8 mouse cellular contexts compared by ENCODE assay signal in genomic region chr14:53132390-53132789, GRCm38 (mm10).
DNase-seq lines count a peak whose midpoint lies in the region; ATAC-seq and TF ChIP-seq lines count a peak whose summit lies in the region.
"Not testable (repeated sequence)": the region's sequence is repeated elsewhere in the genome, so short reads cannot be mapped to it uniquely, and the experiment has no call there.

No protein-coding gene starts in this region.

- H3K4me1 ChIP-seq in cerebellum, adult 2 months (ENCODE audit: control insufficient read depth, insufficient read depth, low read length); hindbrain, embryonic 11.5 days (replicated peaks; ENCODE audit: control insufficient read depth, insufficient read depth, low read length): not testable (repeated sequence)

- H3K27me3 ChIP-seq in cerebellum, adult 2 months (ENCODE audit: control insufficient read depth, insufficient read depth, low read length); hindbrain, embryonic 11.5 days (ENCODE audit: control insufficient read depth, insufficient read depth, low read length): not testable (repeated sequence)

- not testable (repeated sequence) for TF ChIP-seq POLR2A in cerebellum, adult 2 months (IDR thresholded peaks at IDR 0.05; ENCODE audit: borderline replicate concordance, insufficient read depth, low read length)

- H3K9ac ChIP-seq in hindbrain, embryonic 11.5 days (ENCODE audit: low read depth, low read length), result not testable (repeated sequence)

- DNase-seq in R1 (ENCODE audit: low read depth, low spot score), result peak; percentile 7
- DNase-seq in cerebellum, adult 2 months, result not testable (repeated sequence)
- peak; percentile 77 for DNase-seq in hindbrain, embryonic 11.5 days (ENCODE audit: low spot score)
- DNase-seq in layer of hippocampus, postnatal 10 days (ENCODE audit: low spot score in 2 of 2), result peak; percentile 6 to 25
- peak; percentile 11 to 14 for DNase-seq in right cerebral cortex, adult 2 months (ENCODE audit: low spot score in 2 of 2)
- DNase-seq in thymus, postnatal 4 days, result peak; percentile 81

- H3K36me3 ChIP-seq in hindbrain, embryonic 11.5 days (ENCODE audit: control insufficient read depth, insufficient read depth, low read length), result not testable (repeated sequence)

- ATAC-seq in erythroid progenitor cell, adult 5-6 weeks (replicated peaks; ENCODE audit: low FRiP score, poor library complexity, severe bottlenecking), result peak; percentile 70; the same call in 1 of the 2 replicates
- not testable (repeated sequence) for ATAC-seq in hindbrain, embryonic 11.5 days (ENCODE audit: low FRiP score)
- ATAC-seq in megakaryocyte progenitor cell, adult 5-6 weeks (replicated peaks; ENCODE audit: poor library complexity), result peak; percentile 95

- not testable (repeated sequence) for H3K27ac ChIP-seq in cerebellum, adult 2 months (ENCODE audit: insufficient read depth, low read length); hindbrain, embryonic 11.5 days (ENCODE audit: low read depth, low read length)

- not testable (repeated sequence) for H3K9me3 ChIP-seq in hindbrain, embryonic 11.5 days (ENCODE audit: control insufficient read depth, low read length)

- TF ChIP-seq CTCF in cerebellum, adult 2 months (IDR thresholded peaks at IDR 0.05; ENCODE audit: borderline replicate concordance, insufficient read depth, low read depth, low read length), result peak; percentile 36; the same call in 1 of the 2 replicates

- not testable (repeated sequence) for H3K4me3 ChIP-seq in cerebellum, adult 2 months (replicated peaks; ENCODE audit: insufficient read depth, low read depth, low read length); hindbrain, embryonic 11.5 days (ENCODE audit: low read depth, low read length)

- H3K4me2 ChIP-seq in hindbrain, embryonic 11.5 days (replicated peaks; ENCODE audit: low read depth, low read length), result not testable (repeated sequence)

- WGBS in cerebellum, adult 2 months, result 27% methylated on average over 6 of the region's 6 CpGs
- WGBS in hindbrain, embryonic 11.5 days, result 36% methylated on average over 6 of the region's 6 CpGs
